Mouse (Mus musculus) neural tube, embryonic 11.5 days (tissue): ENCODE data around the gene Ppp1r35. TPM values are rescaled to one million over a fixed set of nuclear protein-coding genes. Genes with fewer than 3 reads are reported as not detected.
"Not testable (repeated sequence)": the region's sequence is repeated elsewhere in the genome, so short reads cannot be mapped to it uniquely, and the experiment has no call there.

ENCODE experiments used
- ATAC-seq: fragments of 200-750 bp; cut with Nextera tagmentation; 2 replicates; pipeline ENCODE4 v1.8.0; 2017; ENCODE audit warnings: moderate number of reproducible peaks, mild to moderate bottlenecking, moderate TSS enrichment, moderate library complexity; ENCODE audit not compliant: insufficient read depth, low FRiP score, low TSS enrichment
- DNase-seq: peaks from one replicate; pipeline ENCODE4 v3.0.0-alpha.2; 2015; ENCODE audit warnings: low spot score
- H3K27ac ChIP-seq: fragments of 300-500 bp; sonication (generic); 2 replicates; pipeline ENCODE4 v1.5.1; 2014; ENCODE audit warnings: low read depth, mild to moderate bottlenecking, low read length
- H3K27me3 ChIP-seq: fragments of 300-500 bp; sonication (generic); 2 replicates; pipeline ENCODE4 v1.6.1; 2014; ENCODE audit warnings: mild to moderate bottlenecking, low read length, mixed read lengths; ENCODE audit not compliant: control insufficient read depth, insufficient read depth
- H3K36me3 ChIP-seq: fragments of 300-500 bp; sonication (generic); 2 replicates; pipeline ENCODE4 v1.6.1; 2014; ENCODE audit warnings: mild to moderate bottlenecking, low read length, moderate library complexity, mixed read lengths; ENCODE audit not compliant: control insufficient read depth, insufficient read depth
- H3K4me1 ChIP-seq: fragments of 300-500 bp; sonication (generic); 2 replicates; pipeline ENCODE4 v1.6.1; 2014; ENCODE audit warnings: low read length, mixed read lengths; ENCODE audit not compliant: control insufficient read depth, insufficient read depth
- H3K4me2 ChIP-seq: fragments of 300-500 bp; sonication (generic); 2 replicates; pipeline ENCODE4 v1.6.1; 2014; ENCODE audit warnings: low read depth, mild to moderate bottlenecking, moderate library complexity
- H3K4me3 ChIP-seq: fragments of 300-500 bp; sonication (generic); 2 replicates; pipeline ENCODE4 v1.5.1; 2014; ENCODE audit warnings: low read depth, low read length
- H3K9ac ChIP-seq: fragments of 300-500 bp; sonication (generic); 2 replicates; pipeline ENCODE4 v1.6.1; 2014; ENCODE audit warnings: mild to moderate bottlenecking, low read length
- H3K9me3 ChIP-seq: fragments of 300-500 bp; sonication (generic); 2 replicates; pipeline ENCODE4 v1.6.1; 2016; ENCODE audit warnings: low read length; ENCODE audit not compliant: control insufficient read depth
- WGBS: fragments of 180-500 bp; shearing (Covaris S2); extraction: QIAGEN DNeasy Blood & Tissue Kit; methylation state at CpG from one replicate; pipeline ENCODE4 v1.1.7; 2014; 5-methylcytosine and 5-hydroxymethylcytosine counted together
- polyA plus RNA-seq: library from polyadenylated mRNA; unstranded; fragments of >200 nt; fragmentation: Nextera tagmentation; extraction: Ambion mirVana; gene quantifications from 2 replicates; pipeline ENCODE4 v1.2.1, GENCODE M21; 2014

Gene Ppp1r35
- polyA plus RNA-seq, 1 experiment from 2014 or later: 71.1 TPM

- DNase-seq (no peak), ATAC-seq (no peak)
- H3K36me3 ChIP-seq: peaks cover 5% of the 10 kb centered on the region; the same call in 1 of the 2 replicates
- no peaks in the 10 kb centered on the region for H3K9me3 ChIP-seq
- H3K4me3 ChIP-seq: no peak overlapping the region
- no peak overlapping the region for H3K9ac ChIP-seq
- H3K27ac ChIP-seq: no peak overlapping the region
- peaks cover 17% of the 10 kb centered on the region for H3K4me1 ChIP-seq
- 64% methylated on average over 6 of the region's 6 CpGs for WGBS
- no peak overlapping the region for H3K4me2 ChIP-seq
- H3K27me3 ChIP-seq: no peaks in the 10 kb centered on the region
These were observed 29.3 kb upstream of the Ppp1r35 start for GRCm38 (mm10) chr5:137749196-137749836.

GRCm38 (mm10) chr5:137750212-137750611 lies 28.4 kb upstream of the Ppp1r35 start:
- 89% methylated on average over 6 of the region's 8 CpGs for WGBS
- not testable (repeated sequence) for H3K27ac ChIP-seq, H3K36me3 ChIP-seq, H3K4me2 ChIP-seq, H3K9ac ChIP-seq, H3K4me3 ChIP-seq, H3K9me3 ChIP-seq, ATAC-seq, H3K27me3 ChIP-seq, DNase-seq
- peaks cover 17% of the 10 kb centered on the region for H3K4me1 ChIP-seq

GRCm38 (mm10) chr5:137751221-137751887 lies 27.3 kb upstream of the Ppp1r35 start:
- Histone ChIP-seq H3K27me3 (no peaks in the 10 kb centered on the region), H3K4me1 (peaks cover 13% of the 10 kb centered on the region), H3K9ac (no peak overlapping the region), H3K36me3 (peaks cover 5% of the 10 kb centered on the region; the same call in 1 of the 2 replicates), H3K27ac (no peak overlapping the region), H3K4me3 (no peak overlapping the region), H3K4me2 (no peak overlapping the region), H3K9me3 (no peaks in the 10 kb centered on the region)
- WGBS: 94% methylated on average over 13 of the region's 13 CpGs
- DNase-seq (no peak), ATAC-seq (no peak)

- DNase-seq (no peak), ATAC-seq (no peak)
- no peak overlapping the region for H3K27ac ChIP-seq
- 88% methylated on average over 6 of the region's 6 CpGs for WGBS
- no peak overlapping the region for H3K4me2 ChIP-seq
- H3K4me1 ChIP-seq: peaks cover 9% of the 10 kb centered on the region
- no peaks in the 10 kb centered on the region for H3K9me3 ChIP-seq
- H3K9ac ChIP-seq: no peak overlapping the region
- no peak overlapping the region for H3K4me3 ChIP-seq
- no peaks in the 10 kb centered on the region for H3K27me3 ChIP-seq
- peaks cover 5% of the 10 kb centered on the region; the same call in 1 of the 2 replicates for H3K36me3 ChIP-seq
These were observed 26.7 kb upstream of the Ppp1r35 start for GRCm38 (mm10) chr5:137751988-137752387.

- H3K27me3 ChIP-seq: no peaks in the 10 kb centered on the region
- ATAC-seq (no peak), DNase-seq (no peak)
- no peaks in the 10 kb centered on the region for H3K4me1 ChIP-seq
- no peak overlapping the region for H3K9ac ChIP-seq
- no peak overlapping the region for H3K4me2 ChIP-seq
- H3K9me3 ChIP-seq: no peaks in the 10 kb centered on the region
- 85% methylated on average over 13 of the region's 13 CpGs for WGBS
- peaks cover 5% of the 10 kb centered on the region; the same call in 1 of the 2 replicates for H3K36me3 ChIP-seq
- no peak overlapping the region for H3K4me3 ChIP-seq
- H3K27ac ChIP-seq: no peak overlapping the region
These were observed 25.4 kb upstream of the Ppp1r35 start for GRCm38 (mm10) chr5:137753111-137753832.

- 84% methylated on average over 5 of the region's 5 CpGs for WGBS
- H3K4me3 ChIP-seq: no peak overlapping the region
- ATAC-seq: no peak
These were observed 23.2 kb upstream of the Ppp1r35 start for GRCm38 (mm10) chr5:137755425-137755824.

GRCm38 (mm10) chr5:137756106-137756505 lies 22.5 kb upstream of the Ppp1r35 start:
- 83% methylated on average over 3 of the region's 3 CpGs for WGBS
- DNase-seq (no peak), ATAC-seq (no peak)
- no peaks in the 10 kb centered on the region for H3K9me3 ChIP-seq
- H3K4me3 ChIP-seq: no peak overlapping the region
- H3K4me2 ChIP-seq: no peak overlapping the region
- H3K9ac ChIP-seq: no peak overlapping the region
- no peaks in the 10 kb centered on the region for H3K4me1 ChIP-seq
- no peaks in the 10 kb centered on the region for H3K27me3 ChIP-seq
- H3K36me3 ChIP-seq: peaks cover 4% of the 10 kb centered on the region; the same call in 1 of the 2 replicates
- no peak overlapping the region for H3K27ac ChIP-seq

More at GRCm38 (mm10) chr5:137755425-137755824, 23.2 kb upstream of the Ppp1r35 start:
- Histone ChIP-seq H3K27ac (no peak overlapping the region), H3K4me2 (no peak overlapping the region), H3K27me3 (no peaks in the 10 kb centered on the region), H3K4me1 (no peaks in the 10 kb centered on the region), H3K9me3 (no peaks in the 10 kb centered on the region), H3K9ac (no peak overlapping the region), H3K36me3 (peaks cover 5% of the 10 kb centered on the region; the same call in 1 of the 2 replicates)
- DNase-seq: no peak

GRCm38 (mm10) chr5:137756882-137757661 lies 21.6 kb upstream of the Ppp1r35 start:
- no peaks in the 10 kb centered on the region for H3K27me3 ChIP-seq
- no peak overlapping the region for H3K27ac ChIP-seq
- no peaks in the 10 kb centered on the region for H3K4me1 ChIP-seq
- H3K4me3 ChIP-seq: no peak overlapping the region
- WGBS: 49% methylated on average over 10 of the region's 10 CpGs
- H3K9me3 ChIP-seq: no peaks in the 10 kb centered on the region
- no peak overlapping the region for H3K9ac ChIP-seq
- H3K4me2 ChIP-seq: no peak overlapping the region
- ATAC-seq: peak; percentile 53; the same call in 1 of the 2 replicates
- H3K36me3 ChIP-seq: no peaks in the 10 kb centered on the region
- DNase-seq: peak; percentile 86
